Comparison of ENCODE assay signal across 16 mouse cellular contexts in genomic region chr4:148906806-148907205, GRCm38 (mm10).
A peak's percentile ranks its signal among the peaks of the same experiment; 100 is the strongest.
DNase-seq lines count a peak whose midpoint lies in the region; ATAC-seq and TF ChIP-seq lines count a peak whose summit lies in the region.
"Had no signal": no experiment of that assay in that cellular context is flagged by ENCODE, and none has a peak within 500 bp of the region (broad histone marks: within the 10 kb centered on the region; RNA-seq: fewer than 3 reads in every experiment).

No protein-coding gene starts in this region.

- TF ChIP-seq CTCF in kidney, adult 2 months (conservative IDR thresholded peaks at IDR 0.05; ENCODE audit: insufficient read depth, insufficient read length, low read depth, low read length), result no peak

- peaks cover 80% of the 10 kb centered on the region for H3K4me1 ChIP-seq in heart, embryonic 11.5 days (ENCODE audit: control insufficient read depth, insufficient read depth, low read length)
- peaks cover 54% of the 10 kb centered on the region for H3K4me1 ChIP-seq in kidney, adult 2 months (ENCODE audit: control insufficient read depth, insufficient read depth, low read length)
- H3K4me1 ChIP-seq in stomach, embryonic 15.5 days, result peaks cover 60% of the 10 kb centered on the region; the same call in 1 of the 2 replicates

- H3K4me2 ChIP-seq in heart, embryonic 11.5 days, result no peak overlapping the region
- H3K4me2 ChIP-seq in stomach, embryonic 15.5 days, result no peak overlapping the region
- H3K4me2 ChIP-seq: forebrain, embryonic 12.5 days; lung, embryonic 14.5 days had no signal

- DNase-seq in heart, postnatal 36 days, result no peak
- DNase-seq in kidney, adult 2 months, result peak; percentile 65
- DNase-seq in kidney, postnatal 4 days, result no peak
- DNase-seq in kidney, postnatal 25 days, result peak; percentile 44 to 82
- no peak for DNase-seq in gastrocnemius, postnatal 10 days
- no peak for DNase-seq in left cerebral cortex, adult 9 months (ENCODE audit: low spot score in 2 of 2)
- DNase-seq: cerebellum, postnatal 10 days; gastrocnemius, postnatal 25 days; liver; lung, embryonic 14.5 days; right cerebral cortex, postnatal 14 days; thymus, postnatal 25 days had no signal

- WGBS in heart, embryonic 11.5 days (ENCODE audit: insufficient replicate concordance), result 81% methylated on average over 10 of the region's 10 CpGs
- 72% methylated on average over 10 of the region's 10 CpGs for WGBS in kidney, adult 2 months
- WGBS in stomach, embryonic 15.5 days, result 72% methylated on average over 10 of the region's 10 CpGs

- H3K27ac ChIP-seq in heart, embryonic 11.5 days (ENCODE audit: low read depth, low read length), result 0 out of 2 replicates have a peak overlapping the region, but pooled peaks have one; percentile 6
- H3K27ac ChIP-seq in kidney, adult 2 months (ENCODE audit: insufficient read depth, low read depth, low read length), result peak overlapping the region; percentile 76
- H3K27ac ChIP-seq in stomach, embryonic 15.5 days, result peak overlapping the region; percentile 75; the same call in 1 of the 2 replicates
- H3K27ac ChIP-seq: forebrain, embryonic 12.5 days; hindbrain, postnatal 0 days had no signal

- no peak for TF ChIP-seq POLR2A in kidney, adult 2 months (IDR thresholded peaks at IDR 0.05; ENCODE audit: low read depth, low read length)

- H3K9ac ChIP-seq in heart, embryonic 11.5 days (ENCODE audit: low read depth, low read length), result no peak overlapping the region
- no peak overlapping the region for H3K9ac ChIP-seq in stomach, embryonic 15.5 days
- H3K9ac ChIP-seq: forebrain, embryonic 12.5 days; lung, embryonic 14.5 days had no signal

- H3K36me3 ChIP-seq in heart, embryonic 11.5 days (ENCODE audit: control insufficient read depth, insufficient read depth, low read length), result no peaks in the 10 kb centered on the region
- no peaks in the 10 kb centered on the region for H3K36me3 ChIP-seq in kidney, adult 2 months (ENCODE audit: control insufficient read depth, insufficient read depth, low read length)
- no peaks in the 10 kb centered on the region for H3K36me3 ChIP-seq in stomach, embryonic 15.5 days
- H3K36me3 ChIP-seq: forebrain, embryonic 12.5 days had no signal

- intact Hi-C loops in heart, postnatal 36 days (cut with DNase I), result no loop called here

- H3K27me3 ChIP-seq in heart, embryonic 11.5 days (ENCODE audit: control insufficient read depth, insufficient read depth, low read length), result peaks cover 11% of the 10 kb centered on the region
- no peaks in the 10 kb centered on the region for H3K27me3 ChIP-seq in kidney, adult 2 months (replicated peaks; ENCODE audit: control insufficient read depth, insufficient read depth, low read length)
- H3K27me3 ChIP-seq in stomach, embryonic 15.5 days (replicated peaks), result peaks cover 12% of the 10 kb centered on the region; the same call in 1 of the 2 replicates

- H3K4me3 ChIP-seq in heart, embryonic 11.5 days (ENCODE audit: low read depth, low read length), result no peak overlapping the region
- H3K4me3 ChIP-seq in kidney, adult 2 months (ENCODE audit: insufficient read depth, low read depth, low read length), result no peak overlapping the region
- no peak overlapping the region for H3K4me3 ChIP-seq in stomach, embryonic 15.5 days (replicated peaks)
- H3K4me3 ChIP-seq: forebrain, embryonic 12.5 days had no signal

- H3K9me3 ChIP-seq in heart, embryonic 11.5 days (replicated peaks; ENCODE audit: control insufficient read depth, low read length), result no peaks in the 10 kb centered on the region
- no peaks in the 10 kb centered on the region for H3K9me3 ChIP-seq in stomach, embryonic 15.5 days
- H3K9me3 ChIP-seq: forebrain, embryonic 12.5 days had no signal

- ATAC-seq in heart, embryonic 11.5 days (replicated peaks; ENCODE audit: insufficient number of reproducible peaks, low FRiP score, low TSS enrichment), result no peak
- ATAC-seq in stomach, embryonic 15.5 days (ENCODE audit: insufficient read depth, low FRiP score, low read depth), result no peak
- ATAC-seq: hindbrain, postnatal 0 days had no signal

Comparison
In these comparisons a context has a peak if more than half of its experiments do, and no peak if none do; other contexts are left out.
1. DNase-seq: peak in kidney, adult 2 months (single experiment) and kidney, postnatal 25 days (2 of 2); none in heart, postnatal 36 days (0 of 2), kidney, postnatal 4 days (0 of 2), gastrocnemius, postnatal 10 days (single experiment) and left cerebral cortex, adult 9 months (0 of 2).
2. H3K27ac ChIP-seq: peak in every context shown above with its lines; median percentile 76 in kidney, adult 2 months; 75 in stomach, embryonic 15.5 days; 6 in heart, embryonic 11.5 days.